Mouse (Mus musculus) midbrain, embryonic 16.5 days (tissue): ENCODE measurements at regions not wholly inside any gene's neighbourhood (a gene's known extent, or its start where the extent isn't known, plus 50 kb on each side); places are given as distances from the start of the nearest gene placed in this dataset.
A peak's percentile ranks its signal among the peaks of the same experiment; 100 is the strongest.

Experiments
- ATAC-seq: fragments of 200-750 bp; cut with Nextera tagmentation; 2 replicates; pipeline ENCODE4 v1.8.0; 2017; ENCODE audit warnings: moderate TSS enrichment
- H3K27ac ChIP-seq: fragments of 300-500 bp; sonication (generic); 2 replicates; pipeline ENCODE4 v1.5.1; 2014; ENCODE audit warnings: mild to moderate bottlenecking, low read length, mixed read lengths
- H3K27me3 ChIP-seq: fragments of 300-500 bp; sonication (generic); 2 replicates; pipeline ENCODE4 v1.6.1; 2014; ENCODE audit warnings: low read depth, low read length, mixed read lengths; ENCODE audit not compliant: control insufficient read depth, insufficient read depth
- H3K36me3 ChIP-seq: fragments of 300-500 bp; sonication (generic); 2 replicates; pipeline ENCODE4 v1.6.1; 2014; ENCODE audit warnings: mild to moderate bottlenecking, low read length, moderate library complexity, mixed read lengths; ENCODE audit not compliant: control insufficient read depth, insufficient read depth
- H3K4me1 ChIP-seq: fragments of 300-500 bp; sonication (generic); 2 replicates; pipeline ENCODE4 v1.6.1; 2014; ENCODE audit warnings: mild to moderate bottlenecking, low read length, mixed read lengths; ENCODE audit not compliant: control insufficient read depth, insufficient read depth
- H3K4me2 ChIP-seq: fragments of 300-500 bp; sonication (generic); 2 replicates; pipeline ENCODE4 v1.6.1; 2014; ENCODE audit warnings: mild to moderate bottlenecking, low read length, mixed read lengths
- H3K4me3 ChIP-seq: fragments of 300-500 bp; sonication (generic); 2 replicates; pipeline ENCODE4 v1.5.1; 2014; ENCODE audit warnings: low read depth, mild to moderate bottlenecking, low read length, moderate library complexity, mixed read lengths
- H3K9ac ChIP-seq: fragments of 300-500 bp; sonication (generic); 2 replicates; pipeline ENCODE4 v1.6.1; 2014; ENCODE audit warnings: low read depth, low read length, mixed read lengths
- H3K9me3 ChIP-seq: fragments of 300-500 bp; sonication (generic); replicated peaks from 2 replicates; pipeline ENCODE4 v1.6.1; 2014; ENCODE audit warnings: mild to moderate bottlenecking, low read length, mixed read lengths; ENCODE audit not compliant: control insufficient read depth, poor library complexity, severe bottlenecking
- WGBS: fragments of 180-500 bp; shearing (Covaris S2); extraction: QIAGEN DNeasy Blood & Tissue Kit; methylation state at CpG from one replicate; pipeline ENCODE4 v1.1.7; 2014; 5-methylcytosine and 5-hydroxymethylcytosine counted together

GRCm38 (mm10) chr10:38072394-38072793 is 749.2 kb downstream of the Rfpl4b start:
- no peak overlapping the region for H3K27ac ChIP-seq
- WGBS, result 74% methylated on average over 1 of the region's 1 CpGs
- H3K9ac ChIP-seq, result no peak overlapping the region
- H3K36me3 ChIP-seq, result no peaks in the 10 kb centered on the region
- ATAC-seq, result no peak
- H3K27me3 ChIP-seq, result no peaks in the 10 kb centered on the region
- H3K4me2 ChIP-seq, result no peak overlapping the region
- no peaks in the 10 kb centered on the region for H3K4me1 ChIP-seq
- no peaks in the 10 kb centered on the region for H3K9me3 ChIP-seq
- H3K4me3 ChIP-seq, result no peak overlapping the region

GRCm38 (mm10) chr10:38059050-38059449 is 762.5 kb downstream of the Rfpl4b start:
- WGBS, result 90% methylated on average over 8 of the region's 8 CpGs
- Histone ChIP-seq H3K9me3 (0 out of 2 replicates have a peak, but pooled peaks cover 7% of the 10 kb centered on the region), H3K9ac (no peak overlapping the region), H3K27ac (no peak overlapping the region), H3K36me3 (no peaks in the 10 kb centered on the region), H3K27me3 (no peaks in the 10 kb centered on the region), H3K4me3 (no peak overlapping the region), H3K4me1 (no peaks in the 10 kb centered on the region), H3K4me2 (no peak overlapping the region)
- ATAC-seq, result no peak

- Histone ChIP-seq H3K9ac (no peak overlapping the region), H3K4me1 (no peaks in the 10 kb centered on the region), H3K36me3 (no peaks in the 10 kb centered on the region), H3K4me3 (no peak overlapping the region), H3K27ac (no peak overlapping the region), H3K27me3 (no peaks in the 10 kb centered on the region), H3K9me3 (no peaks in the 10 kb centered on the region), H3K4me2 (no peak overlapping the region)
- no peak for ATAC-seq
- WGBS, result 57% methylated on average over 2 of the region's 2 CpGs
Observed at GRCm38 (mm10) chr10:38010452-38010851, 811.1 kb downstream of the Rfpl4b start.

- H3K27ac ChIP-seq, result no peak overlapping the region
- no peak for ATAC-seq
- H3K4me3 ChIP-seq, result no peak overlapping the region
- H3K27me3 ChIP-seq, result no peaks in the 10 kb centered on the region
- H3K9ac ChIP-seq, result no peak overlapping the region
- H3K9me3 ChIP-seq, result no peaks in the 10 kb centered on the region
- H3K36me3 ChIP-seq, result no peaks in the 10 kb centered on the region
- H3K4me2 ChIP-seq, result no peak overlapping the region
- H3K4me1 ChIP-seq, result no peaks in the 10 kb centered on the region
Observed at GRCm38 (mm10) chr10:37995691-37996445, 825.7 kb downstream of the Rfpl4b start.

GRCm38 (mm10) chr10:37988297-37989263 is 833.0 kb downstream of the Rfpl4b start:
- Histone ChIP-seq H3K9me3 (no peaks in the 10 kb centered on the region), H3K27me3 (no peaks in the 10 kb centered on the region), H3K36me3 (no peaks in the 10 kb centered on the region), H3K4me1 (peaks cover 10% of the 10 kb centered on the region), H3K4me3 (no peak overlapping the region), H3K4me2 (peak overlapping the region; percentile 35; the same call in 1 of the 2 replicates), H3K27ac (peak overlapping the region; percentile 49; the same call in 1 of the 2 replicates), H3K9ac (no peak overlapping the region)
- ATAC-seq, result peak; percentile 95
- 38% methylated on average over 11 of the region's 11 CpGs for WGBS

GRCm38 (mm10) chr10:37978899-37979539 is 840.3 kb upstream of the Marcks start:
- Histone ChIP-seq H3K36me3 (no peaks in the 10 kb centered on the region), H3K4me3 (no peak overlapping the region), H3K9ac (no peak overlapping the region), H3K27me3 (no peaks in the 10 kb centered on the region), H3K27ac (no peak overlapping the region), H3K9me3 (no peaks in the 10 kb centered on the region), H3K4me1 (no peaks in the 10 kb centered on the region), H3K4me2 (no peak overlapping the region)
- no peak for ATAC-seq
- 73% methylated on average over 3 of the region's 3 CpGs for WGBS

- Histone ChIP-seq H3K27me3 (no peaks in the 10 kb centered on the region), H3K36me3 (no peaks in the 10 kb centered on the region), H3K4me3 (no peak overlapping the region), H3K4me1 (no peaks in the 10 kb centered on the region), H3K9me3 (no peaks in the 10 kb centered on the region), H3K4me2 (no peak overlapping the region), H3K9ac (no peak overlapping the region), H3K27ac (no peak overlapping the region)
- ATAC-seq, result no peak
Observed at GRCm38 (mm10) chr10:37960051-37960450, 821.3 kb upstream of the Marcks start.

GRCm38 (mm10) chr10:37914780-37915179 is 776.1 kb upstream of the Marcks start:
- 81% methylated on average over 2 of the region's 2 CpGs for WGBS
- Histone ChIP-seq H3K9me3 (no peaks in the 10 kb centered on the region), H3K27me3 (no peaks in the 10 kb centered on the region), H3K9ac (no peak overlapping the region), H3K4me3 (no peak overlapping the region), H3K4me2 (no peak overlapping the region), H3K27ac (no peak overlapping the region), H3K36me3 (no peaks in the 10 kb centered on the region), H3K4me1 (no peaks in the 10 kb centered on the region)
- ATAC-seq, result no peak
